Mouse (Mus musculus) heart, postnatal 0 days (tissue): Measurements from ENCODE around the gene Fiz1.

Source experiments
- CTCF ChIP-seq: IDR thresholded peaks from 2 replicates; pipeline ENCODE4 v1.5.1; 2016; ENCODE audit warnings: antibody characterized with exemption, control low read depth, low read depth
- EP300 ChIP-seq: IDR thresholded peaks from 2 replicates; pipeline ENCODE4 v1.6.1; 2016; ENCODE audit warnings: antibody characterized with exemption, low read depth

DNA sequence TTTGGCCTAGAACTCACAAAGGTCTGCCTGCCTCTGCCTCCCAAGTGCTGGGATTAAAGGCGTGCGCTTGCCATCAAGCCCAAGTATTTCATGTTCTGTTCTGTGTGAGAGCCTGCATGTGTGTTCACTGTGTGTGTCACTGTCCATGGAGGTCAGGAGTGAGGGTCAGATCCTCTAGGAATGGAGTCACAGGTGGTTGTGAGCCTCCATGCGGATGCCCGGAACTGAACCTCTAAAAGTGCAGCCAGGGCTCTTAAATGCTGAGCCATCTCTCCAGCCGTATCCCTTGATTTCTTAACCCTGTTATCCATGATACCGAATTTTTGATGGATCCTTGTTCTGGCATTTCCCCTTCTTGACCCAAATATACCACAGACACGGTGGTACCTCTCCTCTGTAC lies 22.5 kb upstream of the Fiz1 start:
- TF ChIP-seq CTCF: no peak
- no peak for TF ChIP-seq EP300
